Mouse (Mus musculus): ENCODE measurements around the gene Slc35a3. TPM values are rescaled to one million over a fixed set of nuclear protein-coding genes. Genes with fewer than 3 reads are reported as not detected.
A peak's percentile ranks its signal among the peaks of the same experiment; 100 is the strongest.
"Not testable (repeated sequence)": the region's sequence is repeated elsewhere in the genome, so short reads cannot be mapped to it uniquely, and the experiment has no call there.

Slc35a3 gene
- total RNA-seq (2015; ENCODE audit: low replicate concordance) (15.9 and 19.8 TPM in 2 replicates), total RNA-seq (2017; ENCODE audit: low replicate concordance) (28.3 and 37.6 TPM in 2 replicates)

DNA sequence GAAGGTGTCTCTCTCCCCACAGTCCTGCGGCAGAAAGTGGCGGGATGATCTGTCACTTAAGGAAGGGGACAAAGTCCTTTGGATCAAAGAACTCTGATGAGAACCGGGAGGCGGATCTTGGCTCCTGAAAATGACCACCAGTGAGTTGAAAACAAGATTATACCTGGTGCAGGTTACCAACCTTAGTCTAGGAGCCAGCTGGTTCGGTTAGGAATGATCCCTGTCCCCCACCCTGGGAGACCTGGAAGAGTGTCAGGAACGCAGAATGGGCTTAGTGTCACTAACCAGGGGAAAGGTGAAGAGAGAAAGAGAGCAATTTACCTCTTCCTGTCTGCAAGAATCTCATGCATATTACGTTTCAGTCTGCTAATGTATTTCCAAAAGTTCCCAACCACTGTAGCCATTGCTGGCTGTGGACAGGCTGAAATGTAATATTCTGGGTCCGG lies at the start of gene Slc35a3:
Gene Slc35a3, minus strand, starts transcription at position 396 of the 446 bp plus-strand sequence.
- ATAC-seq (replicated peaks; ENCODE audit: low FRiP score, poor library complexity, severe bottlenecking) = peak; percentile 36; the same call in 1 of the 2 replicates

DNA sequence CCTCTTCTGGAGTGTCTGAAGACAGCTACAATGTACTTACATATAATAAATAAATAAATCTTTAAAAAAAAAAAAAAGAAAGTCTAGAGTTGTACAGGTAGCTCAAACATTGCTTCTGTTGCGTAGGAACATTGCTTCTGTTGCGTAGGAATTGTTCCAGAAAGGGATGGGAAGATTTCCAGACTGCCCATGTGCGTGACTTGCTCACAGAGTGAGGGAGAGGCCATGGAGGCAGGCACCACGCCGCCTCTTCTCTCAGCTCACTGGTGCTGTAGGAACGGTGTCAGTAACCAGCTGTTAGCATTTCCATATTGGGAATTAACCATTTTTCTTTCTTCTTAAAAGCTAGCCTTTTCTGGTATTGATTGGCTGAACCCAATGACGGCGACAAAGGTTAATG lies 40.2 kb upstream of the Slc35a3 start:
- no peak for ATAC-seq (replicated peaks; ENCODE audit: low FRiP score, poor library complexity, severe bottlenecking)

DNA sequence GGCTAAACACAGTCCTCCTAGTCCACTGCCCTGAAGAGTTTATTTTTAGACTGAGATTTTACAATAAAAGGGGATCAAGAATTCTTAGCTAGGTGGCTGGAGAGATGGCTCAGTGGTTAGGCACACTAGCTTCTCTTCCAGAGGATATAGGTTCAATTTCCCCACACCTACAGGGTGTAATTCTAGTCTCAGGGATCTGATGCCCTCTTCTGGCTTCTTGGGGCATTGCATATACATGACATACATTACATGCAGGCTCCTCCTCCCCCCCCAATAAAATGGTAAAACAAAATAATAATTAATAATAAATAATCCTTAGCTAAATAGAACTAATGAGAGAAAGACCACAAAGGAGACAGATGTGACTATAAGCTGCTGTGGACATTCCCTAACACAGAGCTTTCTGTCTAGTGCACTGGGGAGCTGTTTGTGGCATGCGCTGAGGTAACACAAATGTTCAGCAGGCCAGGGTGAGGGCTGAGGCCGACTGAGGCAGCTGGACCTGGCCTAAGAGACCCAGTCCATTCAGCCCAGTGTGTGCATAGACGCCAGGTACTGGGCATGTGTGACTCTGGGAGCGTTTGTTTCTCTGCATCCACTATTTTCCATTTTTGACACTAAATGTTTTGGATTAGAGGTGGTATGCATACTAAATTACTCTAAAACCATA lies 38.7 kb upstream of the Slc35a3 start:
- peak; percentile 82 for ATAC-seq (replicated peaks; ENCODE audit: low FRiP score, poor library complexity, severe bottlenecking)

DNA sequence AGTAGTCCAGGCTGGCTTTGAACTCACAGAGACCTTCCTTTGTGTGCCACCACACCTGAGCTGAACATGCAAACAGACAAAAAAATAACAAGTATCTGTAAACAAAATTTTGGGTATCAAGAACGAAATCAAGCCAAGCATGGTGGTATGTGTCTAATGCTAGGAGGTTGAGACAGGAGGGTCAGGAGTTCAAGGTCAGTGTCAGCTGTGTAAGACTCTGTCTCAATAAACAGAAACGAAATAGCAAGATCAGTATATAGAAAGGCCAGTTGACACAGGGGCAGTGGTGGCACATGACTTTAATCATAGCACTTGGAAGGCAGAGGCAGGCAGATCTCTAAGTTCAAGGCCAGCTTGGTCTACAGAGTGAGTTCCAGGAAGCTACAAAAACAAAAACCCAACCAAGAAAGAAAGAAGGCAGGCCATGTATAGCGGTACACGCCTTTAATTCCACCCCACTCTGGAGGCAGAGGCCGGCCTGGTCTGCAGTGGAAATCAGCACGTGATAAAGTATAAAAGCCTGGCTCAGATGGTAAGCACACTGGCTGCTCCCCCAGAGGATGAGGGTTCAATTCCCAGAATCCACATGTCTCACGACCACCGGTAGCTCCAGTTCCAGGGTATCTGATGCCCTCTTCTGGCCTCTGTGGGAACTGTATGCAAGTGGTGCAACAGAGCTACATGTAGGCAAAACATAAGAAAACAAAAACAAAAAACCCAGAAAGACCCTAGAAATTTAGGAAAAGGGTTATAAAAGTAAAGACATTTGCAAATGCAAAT lies 36.0 kb upstream of the Slc35a3 start:
- 0 out of 2 replicates have a peak, but pooled peaks have one; percentile 52 for ATAC-seq (replicated peaks; ENCODE audit: low FRiP score, poor library complexity, severe bottlenecking)

GRCm38 (mm10) chr3:116747648-116748047 lies 35.0 kb upstream of the Slc35a3 start:
- ATAC-seq (replicated peaks; ENCODE audit: low FRiP score, poor library complexity, severe bottlenecking) = not testable (repeated sequence)

DNA sequence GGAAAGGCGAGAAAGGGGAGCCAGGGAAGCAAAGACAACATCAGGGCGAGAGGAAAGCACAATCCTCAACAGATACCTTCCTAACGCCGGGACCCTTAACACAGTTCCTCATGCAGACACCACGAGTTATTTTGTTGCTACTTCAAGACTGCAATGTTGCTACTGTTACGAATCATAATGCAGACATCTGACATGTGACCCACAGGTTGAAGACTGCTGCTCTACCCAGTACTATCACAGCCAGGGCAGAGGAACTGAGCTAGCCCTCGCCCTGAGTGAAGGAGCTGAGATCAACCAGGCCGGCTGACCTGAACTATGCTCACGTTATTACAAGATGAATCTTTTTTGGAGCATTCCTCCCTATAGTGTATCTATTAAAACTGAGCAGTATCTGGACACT lies 28.3 kb upstream of the Slc35a3 start:
- no peak for ATAC-seq (replicated peaks; ENCODE audit: low FRiP score, poor library complexity, severe bottlenecking)

DNA sequence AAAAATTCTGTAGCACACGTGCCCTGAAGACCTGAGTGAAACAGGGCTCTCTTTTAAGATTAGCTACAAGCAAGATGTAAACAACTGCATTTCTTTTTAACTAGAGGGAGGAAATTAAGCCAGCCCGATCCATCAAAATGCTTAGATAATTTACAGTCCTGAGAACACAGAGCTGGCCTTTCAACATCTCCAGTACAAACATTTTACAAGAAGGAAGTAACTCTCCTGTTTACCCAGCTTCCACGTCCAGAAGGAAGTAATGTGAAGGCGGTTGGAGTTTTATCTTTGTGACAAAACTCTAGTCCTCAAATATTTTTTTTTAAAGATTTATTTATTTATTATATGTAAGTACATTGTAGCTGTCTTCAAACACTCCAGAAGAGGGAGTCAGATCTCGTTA lies 27.5 kb upstream of the Slc35a3 start:
- ATAC-seq (replicated peaks; ENCODE audit: low FRiP score, poor library complexity, severe bottlenecking) = no peak

DNA sequence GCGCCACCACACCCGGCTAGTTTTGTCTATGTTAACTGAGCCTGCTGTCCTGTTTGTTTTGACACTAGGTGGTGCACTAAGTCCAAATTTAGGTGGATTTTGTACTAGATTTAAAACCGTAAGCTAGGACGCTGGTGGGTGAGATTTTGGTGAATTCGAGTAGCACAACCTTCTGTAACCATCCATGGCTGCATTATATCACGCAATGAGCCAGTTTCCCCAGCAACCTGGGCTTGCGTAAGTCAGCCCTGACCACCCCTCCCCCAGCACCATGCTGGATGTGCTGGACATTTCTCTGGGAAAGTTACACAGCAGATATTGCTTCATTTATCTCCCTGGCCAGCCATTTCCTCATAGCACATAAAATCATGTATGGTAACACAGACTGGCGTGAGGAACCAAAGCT lies 24.7 kb upstream of the Slc35a3 start:
- ATAC-seq (replicated peaks; ENCODE audit: low FRiP score, poor library complexity, severe bottlenecking) = no peak

DNA sequence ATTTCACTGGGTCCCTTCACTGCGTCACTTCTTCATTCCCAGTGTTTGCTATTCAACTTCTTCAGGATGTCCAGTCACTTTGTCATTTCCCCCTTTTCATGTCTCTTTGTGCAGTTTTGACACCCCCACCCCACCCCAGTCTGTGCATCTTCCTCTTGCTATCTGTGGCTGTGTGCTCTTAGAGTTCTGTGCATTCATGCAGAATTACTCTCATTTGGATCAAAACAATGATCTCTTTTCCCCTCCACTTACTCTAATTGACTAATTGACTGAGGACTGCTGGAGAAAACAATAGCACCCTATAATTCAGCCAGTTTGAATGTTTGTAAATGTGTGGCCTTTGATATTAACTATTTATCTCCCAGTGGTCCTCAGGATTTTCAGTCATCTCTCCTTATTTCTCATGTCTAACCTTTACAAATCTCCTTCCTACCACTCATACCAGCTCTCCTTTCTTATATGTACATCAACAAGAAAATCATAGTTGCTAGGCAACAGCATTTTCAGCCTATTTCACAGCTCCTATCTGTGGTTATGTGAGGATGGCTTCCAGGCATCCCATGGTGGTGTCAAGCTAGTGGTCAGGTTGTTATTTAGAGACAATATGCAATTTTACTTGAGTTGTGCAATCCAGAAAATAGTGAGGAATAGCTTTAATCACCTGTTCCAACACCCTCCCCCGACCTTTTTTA lies 17.0 kb upstream of the Slc35a3 start:
- ATAC-seq (replicated peaks; ENCODE audit: low FRiP score, poor library complexity, severe bottlenecking) = no peak

DNA sequence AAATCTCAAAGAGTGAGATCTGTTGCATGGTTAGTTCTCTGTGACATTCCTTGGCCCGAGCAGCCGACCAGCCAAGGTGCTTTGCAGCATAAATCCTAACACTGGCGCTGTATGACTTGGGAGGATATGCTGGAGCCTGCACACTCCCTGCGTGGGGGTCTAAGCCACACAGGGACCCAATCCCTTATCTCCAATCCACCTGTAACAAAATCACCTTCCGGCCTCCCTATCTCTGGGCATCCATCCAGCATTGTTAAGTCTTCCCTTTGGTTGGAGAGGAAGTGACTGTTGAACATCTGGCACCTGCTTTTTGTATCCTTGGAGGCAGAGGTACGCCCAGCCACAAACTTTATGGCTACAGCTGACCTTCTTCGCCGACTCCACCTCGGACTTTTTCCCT lies 14.2 kb upstream of the Slc35a3 start:
- ATAC-seq (replicated peaks; ENCODE audit: low FRiP score, poor library complexity, severe bottlenecking) = no peak

GRCm38 (mm10) chr3:116723496-116724481 lies 11.2 kb upstream of the Slc35a3 start:
- ATAC-seq (replicated peaks; ENCODE audit: low FRiP score, poor library complexity, severe bottlenecking) = no peak

DNA sequence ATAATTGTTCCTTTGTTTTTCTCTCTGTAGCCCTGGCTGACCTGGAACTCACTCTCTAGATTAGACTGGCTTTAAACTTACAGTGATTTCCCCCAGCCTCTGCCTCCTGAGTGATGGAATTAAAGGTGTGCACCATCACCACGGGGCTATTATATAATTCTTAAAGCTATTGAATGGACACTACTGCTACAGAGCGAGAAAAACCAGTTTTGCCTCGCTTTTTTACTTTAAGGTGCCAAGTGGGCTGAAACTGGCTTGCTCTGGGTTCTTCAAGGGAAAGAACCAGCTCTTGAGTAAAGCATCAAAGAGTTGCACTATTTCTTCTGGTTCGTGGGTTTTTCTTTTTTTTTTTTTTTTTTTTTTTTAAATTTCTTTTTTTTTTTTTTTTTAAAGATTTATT lies 10.3 kb upstream of the Slc35a3 start:
- no peak for ATAC-seq (replicated peaks; ENCODE audit: low FRiP score, poor library complexity, severe bottlenecking)

DNA sequence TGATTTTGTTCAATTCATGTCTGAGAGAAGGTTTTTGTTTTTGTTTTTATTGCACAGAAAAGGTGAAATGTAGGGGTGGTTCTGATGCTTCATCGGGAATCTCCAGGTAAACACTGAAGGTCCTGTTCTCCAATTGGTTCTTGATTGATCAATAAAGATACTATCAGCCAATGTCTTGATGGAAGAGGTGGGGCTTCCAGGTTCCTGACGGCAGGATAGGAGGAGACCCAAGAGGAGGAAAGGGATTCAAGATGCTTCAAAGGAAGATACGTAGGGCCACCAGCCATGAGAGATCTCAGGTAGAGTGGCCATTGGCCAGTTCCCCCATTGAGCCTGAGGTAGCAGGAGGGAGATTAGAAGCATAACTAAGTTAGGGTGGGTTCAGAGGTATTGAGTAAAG lies 6.3 kb upstream of the Slc35a3 start:
- no peak for ATAC-seq (replicated peaks; ENCODE audit: low FRiP score, poor library complexity, severe bottlenecking)

- ATAC-seq (replicated peaks; ENCODE audit: low FRiP score, poor library complexity, severe bottlenecking) = no peak
Observed at GRCm38 (mm10) chr3:116713031-116713430, 400 bp upstream of the Slc35a3 start.

DNA sequence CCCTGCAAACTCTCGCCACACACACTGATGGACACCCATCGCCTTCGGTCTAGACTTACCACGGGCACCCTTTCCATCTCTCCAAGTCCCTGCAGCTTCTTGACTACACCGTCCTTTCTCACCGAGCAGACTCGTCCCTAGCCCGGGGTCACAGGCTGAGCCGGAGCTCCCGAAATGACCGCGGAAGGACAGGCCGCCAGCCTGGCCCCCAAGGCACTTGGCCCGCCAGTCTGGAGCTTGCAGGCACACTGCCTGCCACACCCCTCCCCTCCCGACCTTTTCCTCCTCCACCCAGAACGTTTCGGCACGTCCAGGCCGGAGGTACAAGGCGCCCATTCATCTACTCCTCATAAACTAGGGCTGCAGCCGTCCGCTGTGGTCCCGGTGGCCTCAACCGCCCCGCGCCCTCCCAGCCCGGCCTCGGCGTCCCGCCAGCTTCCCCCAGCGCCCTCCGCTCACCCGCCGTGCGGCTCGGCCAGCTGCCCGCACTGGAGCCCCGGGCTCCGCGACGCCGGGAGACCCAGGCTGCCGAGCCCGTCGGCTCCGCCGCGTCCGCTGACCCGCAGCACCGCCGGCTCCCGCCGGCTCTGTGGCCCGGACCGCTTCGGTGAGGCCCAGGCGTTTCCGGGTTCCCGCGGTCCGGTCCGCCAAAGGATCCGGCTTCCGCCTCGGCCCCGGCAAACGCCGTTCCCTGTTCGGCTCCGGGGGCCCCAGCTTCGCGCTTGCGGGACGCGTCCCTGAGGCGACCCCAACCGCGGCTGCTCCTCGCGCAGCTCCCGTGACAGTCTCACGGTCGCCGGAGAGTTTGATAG lies 801 bp downstream of the Slc35a3 start:
- ATAC-seq (replicated peaks; ENCODE audit: low FRiP score, poor library complexity, severe bottlenecking) = peak; percentile 96

GRCm38 (mm10) chr3:116710941-116711340 lies 1.7 kb downstream of the Slc35a3 start:
- peak; percentile 43; the same call in 1 of the 2 replicates for ATAC-seq (replicated peaks; ENCODE audit: low FRiP score, poor library complexity, severe bottlenecking)

- ATAC-seq (replicated peaks; ENCODE audit: low FRiP score, poor library complexity, severe bottlenecking) = no peak
Observed at GRCm38 (mm10) chr3:116705637-116706204, 6.9 kb downstream of the Slc35a3 start.

DNA sequence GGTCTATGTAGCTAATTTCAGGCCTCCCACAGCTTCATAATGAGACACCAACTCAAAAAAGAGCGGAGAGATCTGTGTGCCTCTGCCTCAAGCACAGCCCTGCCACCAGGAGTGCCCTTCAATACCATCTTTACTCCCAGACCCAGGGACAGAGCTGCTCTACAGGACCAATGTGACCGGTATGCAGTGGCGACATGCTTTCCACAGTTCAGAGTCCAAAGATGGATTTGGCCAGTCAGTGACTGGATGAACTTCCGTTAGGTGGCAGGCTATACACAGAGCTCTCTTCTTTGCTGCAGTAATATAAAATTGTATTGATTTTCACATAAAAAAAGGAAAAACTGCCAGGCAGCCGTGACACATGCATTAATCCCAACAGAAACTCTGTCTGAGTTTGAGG lies 8.8 kb downstream of the Slc35a3 start:
- no peak for ATAC-seq (replicated peaks; ENCODE audit: low FRiP score, poor library complexity, severe bottlenecking)
